Mouse (Mus musculus) cerebellum, adult 2 months (tissue): ENCODE data around the gene Cfap100. TPM values are rescaled to one million over a fixed set of nuclear protein-coding genes. Genes with fewer than 3 reads are reported as not detected.
A peak's percentile ranks its signal among the peaks of the same experiment; 100 is the strongest.

Experiments used
- DNase-seq, 2 experiments: peaks; one replicate each; pipeline ENCODE4 v3.0.0; 2021
- H3K27ac ChIP-seq: fragments of 200-500 bp; 2 replicates; pipeline ENCODE4 v1.5.1; 2012; ENCODE audit warnings: low read length, control low read depth, inconsistent platforms; ENCODE audit not compliant: insufficient read depth
- H3K27me3 ChIP-seq: fragments of 200-500 bp; 2 replicates; pipeline ENCODE4 v1.6.1; 2012; ENCODE audit warnings: inconsistent platforms, mild to moderate bottlenecking, low read length, moderate library complexity; ENCODE audit not compliant: control insufficient read depth, insufficient read depth
- H3K4me1 ChIP-seq: fragments of 200-500 bp; 2 replicates; pipeline ENCODE4 v1.6.1; 2011; ENCODE audit warnings: low read length; ENCODE audit not compliant: control insufficient read depth, insufficient read depth
- H3K4me3 ChIP-seq: fragments of 200-500 bp; replicated peaks from 2 replicates; pipeline ENCODE3; 2011; ENCODE audit warnings: mild to moderate bottlenecking, low read depth, low read length, control low read depth; ENCODE audit not compliant: insufficient read depth
- CTCF ChIP-seq: fragments of 200-500 bp; IDR thresholded peaks from 2 replicates; pipeline ENCODE4 v1.5.1; 2011; ENCODE audit warnings: low read depth, mild to moderate bottlenecking, control low read depth, low read length, moderate library complexity, borderline replicate concordance; ENCODE audit not compliant: insufficient read depth
- POLR2A ChIP-seq: fragments of 200-500 bp; IDR thresholded peaks from 2 replicates; pipeline ENCODE4 v1.6.1; 2011; ENCODE audit warnings: low read length, control low read depth, borderline replicate concordance; ENCODE audit not compliant: insufficient read depth
- WGBS: fragments of 180-500 bp; shearing (Covaris S2); methylation state at CpG from one replicate; pipeline ENCODE4 v1.1.7; 2018; 5-methylcytosine and 5-hydroxymethylcytosine counted together
- polyA plus RNA-seq: library from polyadenylated mRNA; depleted of rRNA; stranded (reverse); fragments of >200 nt; gene quantifications from 2 replicates; pipeline ENCODE4 v1.2.3, GENCODE M21; 2012

Gene Cfap100
- polyA plus RNA-seq, 1 experiment: 5.3 TPM

GRCm38 (mm10) chr6:90472079-90472478 lies 43.5 kb upstream of the Cfap100 start:
- no peak for DNase-seq
- H3K27ac ChIP-seq: no peak overlapping the region; the same call in 1 of the 2 replicates
- no peaks in the 10 kb centered on the region for H3K27me3 ChIP-seq
- 85% methylated on average over 4 of the region's 4 CpGs for WGBS
- H3K4me3 ChIP-seq: no peak overlapping the region
- TF ChIP-seq CTCF: no peak
- TF ChIP-seq POLR2A: no peak
- H3K4me1 ChIP-seq: peaks cover 7% of the 10 kb centered on the region; the same call in 1 of the 2 replicates

- TF ChIP-seq POLR2A (no peak), CTCF (no peak)
- Histone ChIP-seq H3K4me3 (no peak overlapping the region), H3K4me1 (no peaks in the 10 kb centered on the region; the same call in 1 of the 2 replicates), H3K27me3 (no peaks in the 10 kb centered on the region), H3K27ac (peak overlapping the region; percentile 50; the same call in 1 of the 2 replicates)
- peak in 1 of 2 experiments; percentile 49 for DNase-seq
- WGBS: 54% methylated on average over 12 of the region's 12 CpGs
Observed at GRCm38 (mm10) chr6:90470947-90471541, 42.4 kb upstream of the Cfap100 start.

- Histone ChIP-seq H3K27ac (no peak overlapping the region), H3K4me3 (no peak overlapping the region), H3K27me3 (no peaks in the 10 kb centered on the region), H3K4me1 (no peaks in the 10 kb centered on the region; the same call in 1 of the 2 replicates)
- WGBS: 95% methylated on average over 2 of the region's 2 CpGs
- TF ChIP-seq POLR2A (no peak), CTCF (no peak)
- DNase-seq: no peak
Observed at GRCm38 (mm10) chr6:90470255-90470654, 41.7 kb upstream of the Cfap100 start.

- Histone ChIP-seq H3K27me3 (no peaks in the 10 kb centered on the region), H3K4me1 (no peaks in the 10 kb centered on the region; the same call in 1 of the 2 replicates), H3K27ac (no peak overlapping the region), H3K4me3 (no peak overlapping the region)
- 91% methylated on average over 6 of the region's 6 CpGs for WGBS
- DNase-seq: no peak
- no peak for TF ChIP-seq CTCF
- TF ChIP-seq POLR2A: no peak
Observed at GRCm38 (mm10) chr6:90469041-90469440, 40.4 kb upstream of the Cfap100 start.

GRCm38 (mm10) chr6:90468216-90468615 lies 39.6 kb upstream of the Cfap100 start:
- TF ChIP-seq CTCF (no peak), POLR2A (no peak)
- H3K4me3 ChIP-seq: no peak overlapping the region
- DNase-seq: no peak
- 47% methylated on average over 1 of the region's 1 CpGs for WGBS
- no peak overlapping the region for H3K27ac ChIP-seq
- H3K27me3 ChIP-seq: no peaks in the 10 kb centered on the region
- no peaks in the 10 kb centered on the region; the same call in 1 of the 2 replicates for H3K4me1 ChIP-seq

GRCm38 (mm10) chr6:90466847-90467410 lies 38.3 kb upstream of the Cfap100 start:
- no peak for TF ChIP-seq POLR2A
- no peak for TF ChIP-seq CTCF
- no peaks in the 10 kb centered on the region; the same call in 1 of the 2 replicates for H3K4me1 ChIP-seq
- no peaks in the 10 kb centered on the region for H3K27me3 ChIP-seq
- H3K27ac ChIP-seq: no peak overlapping the region
- 91% methylated on average over 12 of the region's 12 CpGs for WGBS
- H3K4me3 ChIP-seq: no peak overlapping the region
- DNase-seq: peak in 1 of 2 experiments; percentile 11

GRCm38 (mm10) chr6:90466079-90466478 lies 37.5 kb upstream of the Cfap100 start:
- no peaks in the 10 kb centered on the region; the same call in 1 of the 2 replicates for H3K4me1 ChIP-seq
- TF ChIP-seq CTCF (no peak), POLR2A (no peak)
- no peak overlapping the region for H3K27ac ChIP-seq
- no peaks in the 10 kb centered on the region for H3K27me3 ChIP-seq
- 69% methylated on average over 10 of the region's 10 CpGs for WGBS
- no peak overlapping the region for H3K4me3 ChIP-seq
- DNase-seq: no peak
